Mouse (Mus musculus) heart, embryonic 14.5 days (tissue): ENCODE measurements at regions not wholly inside any gene's neighbourhood (a gene's known extent, or its start where the extent isn't known, plus 50 kb on each side); places are given as distances from the start of the nearest gene placed in this dataset.

ENCODE experiments used
- ATAC-seq: fragments of 200-750 bp; cut with Nextera tagmentation; 2 replicates; pipeline ENCODE4 v1.8.0; 2017; ENCODE audit warnings: low read depth, moderate TSS enrichment; ENCODE audit not compliant: insufficient number of reproducible peaks, insufficient read depth, low FRiP score
- H3K27ac ChIP-seq, 2 experiments: fragments of 200-500 bp in 1 of 2; fragments of 300-500 bp in 1 of 2; sonication (generic) in 1 of 2; replicated peaks in 1 of 2; 2 replicates each; pipeline ENCODE4 v1.5.1; 2012 to 2014; ENCODE audit warnings: low read depth in 2 of 2, low read length in 2 of 2, control low read depth in 1 of 2, mild to moderate bottlenecking in 1 of 2, mixed read lengths in 1 of 2; ENCODE audit not compliant: control insufficient read depth in 1 of 2, insufficient read depth in 1 of 2
- H3K27me3 ChIP-seq: fragments of 300-500 bp; sonication (generic); 2 replicates; pipeline ENCODE4 v1.6.1; 2014; ENCODE audit warnings: mild to moderate bottlenecking, low read length, control low read depth; ENCODE audit not compliant: control insufficient read depth, insufficient read depth
- H3K36me3 ChIP-seq: fragments of 300-500 bp; sonication (generic); 2 replicates; pipeline ENCODE4 v1.6.1; 2014; ENCODE audit warnings: mild to moderate bottlenecking, control low read depth, low read length, mixed read lengths; ENCODE audit not compliant: control insufficient read depth, insufficient read depth
- H3K4me1 ChIP-seq, 2 experiments: fragments of 200-500 bp in 1 of 2; fragments of 300-500 bp in 1 of 2; sonication (generic) in 1 of 2; 2 replicates each; pipeline ENCODE4 v1.6.1; 2012 to 2014; ENCODE audit warnings: low read length in 2 of 2, control low read depth in 1 of 2, mixed read lengths in 1 of 2; ENCODE audit not compliant: control insufficient read depth in 2 of 2, insufficient read depth in 2 of 2
- H3K4me2 ChIP-seq: fragments of 300-500 bp; sonication (generic); 2 replicates; pipeline ENCODE4 v1.6.1; 2014; ENCODE audit warnings: mild to moderate bottlenecking, low read length
- H3K4me3 ChIP-seq, 2 experiments: fragments of 200-500 bp in 1 of 2; fragments of 300-500 bp in 1 of 2; sonication (generic) in 1 of 2; 2 replicates each; pipeline ENCODE4 v1.5.1; 2012 to 2014; ENCODE audit warnings: low read length in 2 of 2, mild to moderate bottlenecking in 2 of 2, control low read depth in 1 of 2, low read depth in 1 of 2, moderate library complexity in 1 of 2; ENCODE audit not compliant: control insufficient read depth in 1 of 2, insufficient read depth in 1 of 2
- H3K9ac ChIP-seq: fragments of 300-500 bp; sonication (generic); 2 replicates; pipeline ENCODE4 v1.6.1; 2014; ENCODE audit warnings: mild to moderate bottlenecking, low read length
- H3K9me3 ChIP-seq: fragments of 300-500 bp; sonication (generic); 2 replicates; pipeline ENCODE4 v1.6.1; 2016; ENCODE audit warnings: low read length, control low read depth; ENCODE audit not compliant: control insufficient read depth
- WGBS: fragments of 180-500 bp; shearing (Covaris S2); extraction: QIAGEN DNeasy Blood & Tissue Kit; methylation state at CpG from one replicate; pipeline ENCODE4 v1.1.7; 2014; 5-methylcytosine and 5-hydroxymethylcytosine counted together

DNA sequence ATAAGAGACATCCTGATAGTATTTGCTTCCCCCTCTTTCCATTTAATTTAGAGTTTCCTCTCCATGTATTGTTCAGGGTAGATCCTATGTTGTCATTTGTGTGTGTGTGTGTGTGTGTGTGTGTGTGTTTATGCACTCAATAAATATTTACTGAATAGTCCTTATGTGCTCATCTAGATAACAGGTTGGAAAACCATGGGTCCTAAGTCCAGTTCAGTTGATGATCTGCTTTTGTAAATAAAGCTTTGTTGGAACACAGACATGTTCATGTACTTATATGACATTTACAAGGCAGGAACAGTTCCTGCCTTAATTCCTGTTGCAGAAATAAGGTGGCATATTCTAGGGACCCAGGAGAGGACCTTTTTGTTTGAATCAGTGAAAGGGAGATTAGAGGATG lies 87.0 kb upstream of the Cpne4 start:
- Histone ChIP-seq H3K9ac (no peak overlapping the region), H3K27ac (no peak overlapping the region)
- ATAC-seq: no peak

DNA sequence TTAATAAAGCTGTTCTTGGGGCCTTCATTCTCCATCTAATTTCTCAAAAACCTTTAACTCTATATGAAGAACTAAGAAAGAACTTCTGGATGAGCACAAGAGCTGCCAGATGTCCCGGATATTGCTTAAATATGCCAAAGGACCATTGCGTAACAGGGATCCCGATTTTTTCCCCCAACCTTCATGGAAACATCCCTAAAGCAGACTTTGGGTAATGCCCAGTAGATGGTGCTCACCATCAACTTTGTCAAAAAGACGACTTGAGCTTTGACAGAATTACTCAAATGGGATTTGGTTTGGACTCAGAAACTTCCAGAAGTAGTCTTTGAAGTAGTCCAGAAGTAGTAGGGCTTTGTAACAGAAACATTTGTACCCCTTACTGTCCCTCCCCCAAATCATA lies 89.5 kb upstream of the Cpne4 start:
- Histone ChIP-seq H3K4me2 (no peak overlapping the region), H3K9ac (no peak overlapping the region), H3K27me3 (no peaks in the 10 kb centered on the region), H3K4me3 (no peak overlapping the region), H3K36me3 (no peaks in the 10 kb centered on the region), H3K27ac (no peak overlapping the region), H3K9me3 (no peaks in the 10 kb centered on the region), H3K4me1 (no peaks in the 10 kb centered on the region)
- no peak for ATAC-seq
- WGBS: 27% methylated on average over 4 of the region's 4 CpGs

More for the DNA sequence above, 87.0 kb upstream of the Cpne4 start:
- Histone ChIP-seq H3K4me3 (no peak overlapping the region), H3K9me3 (no peaks in the 10 kb centered on the region), H3K36me3 (no peaks in the 10 kb centered on the region), H3K27me3 (no peaks in the 10 kb centered on the region), H3K4me1 (no peaks in the 10 kb centered on the region), H3K4me2 (no peak overlapping the region)

DNA sequence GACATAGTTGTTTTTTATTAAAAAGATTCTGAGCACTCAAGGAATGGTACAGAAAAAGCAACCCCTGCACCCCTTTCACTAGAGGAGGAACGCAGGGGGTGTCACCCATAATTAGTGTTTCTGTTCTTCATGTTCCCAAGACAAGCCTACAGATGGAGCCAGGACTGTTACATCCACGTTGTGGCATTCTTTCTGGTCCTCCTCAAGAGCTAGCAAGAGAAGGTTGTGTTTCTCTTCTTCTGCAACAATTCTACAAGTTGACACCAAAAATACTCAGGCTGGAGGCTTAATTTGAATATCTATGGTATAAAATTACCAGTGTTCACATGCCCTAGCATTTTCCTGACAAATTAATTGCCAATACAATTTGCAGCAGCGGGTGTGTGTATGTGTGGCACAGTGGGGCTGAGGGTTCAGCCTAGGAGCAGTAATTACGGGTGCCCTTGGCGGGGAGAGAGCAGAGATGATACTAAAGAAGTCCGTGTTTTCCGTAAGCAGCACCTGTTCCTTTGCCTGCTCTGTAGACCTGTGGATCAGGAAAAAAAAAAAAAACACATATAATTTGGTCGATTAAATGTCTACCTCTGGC lies 98.4 kb upstream of the Cpne4 start:
- Histone ChIP-seq H3K4me1 (no peaks in the 10 kb centered on the region), H3K9me3 (no peaks in the 10 kb centered on the region), H3K4me2 (no peak overlapping the region), H3K4me3 (no peak overlapping the region), H3K36me3 (no peaks in the 10 kb centered on the region), H3K27me3 (no peaks in the 10 kb centered on the region), H3K9ac (no peak overlapping the region), H3K27ac (no peak overlapping the region)
- ATAC-seq: no peak
- 71% methylated on average over 8 of the region's 8 CpGs for WGBS

DNA sequence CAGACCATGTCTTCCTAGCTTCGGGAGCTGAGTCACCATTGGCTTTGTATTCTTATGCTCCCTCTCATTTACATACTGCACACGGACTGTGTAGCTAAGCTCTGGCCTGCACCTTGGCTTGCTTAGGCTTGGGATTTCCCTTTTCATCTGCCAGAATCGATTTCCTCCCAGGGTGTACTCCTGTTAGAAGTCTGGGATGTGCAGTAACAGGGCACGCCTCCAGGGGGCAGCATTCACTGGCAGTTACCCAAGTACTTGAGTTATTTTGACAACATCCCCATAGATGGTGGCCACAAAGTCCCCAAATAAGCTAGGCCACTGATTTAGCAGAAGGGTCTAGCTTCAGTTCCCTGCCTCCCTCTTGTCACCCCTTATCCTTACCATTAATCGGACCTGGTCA lies 102.2 kb upstream of the Cpne4 start:
- Histone ChIP-seq H3K36me3 (no peaks in the 10 kb centered on the region), H3K27me3 (no peaks in the 10 kb centered on the region), H3K9ac (no peak overlapping the region), H3K27ac (no peak overlapping the region), H3K4me3 (no peak overlapping the region), H3K4me1 (no peaks in the 10 kb centered on the region), H3K9me3 (no peaks in the 10 kb centered on the region), H3K4me2 (no peak overlapping the region)
- ATAC-seq: no peak
- WGBS: 53% methylated on average over 5 of the region's 5 CpGs

DNA sequence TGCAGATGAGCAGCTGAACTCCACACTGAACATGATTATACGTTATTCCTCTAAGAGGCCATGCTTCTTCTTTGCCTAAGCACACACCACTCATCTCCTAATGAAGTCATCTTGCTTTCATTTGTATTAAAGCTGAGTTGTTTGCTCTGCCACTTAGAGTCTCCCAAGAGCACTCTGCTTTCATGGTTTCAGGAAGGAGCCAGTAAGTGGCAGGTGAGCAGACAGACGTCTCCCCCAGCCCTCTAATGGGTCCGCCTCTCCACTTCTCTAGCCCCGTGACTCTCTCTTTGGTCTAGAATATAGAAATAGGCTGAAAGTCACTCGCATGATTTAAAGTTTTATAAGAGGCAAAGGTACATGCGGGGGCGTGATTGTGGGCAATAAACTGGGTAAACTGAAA lies 103.8 kb upstream of the Cpne4 start:
- no peaks in the 10 kb centered on the region for H3K36me3 ChIP-seq
- no peaks in the 10 kb centered on the region for H3K4me1 ChIP-seq
- ATAC-seq: no peak
- H3K9me3 ChIP-seq: no peaks in the 10 kb centered on the region
- 68% methylated on average over 7 of the region's 7 CpGs for WGBS
- H3K4me3 ChIP-seq: no peak overlapping the region
- no peak overlapping the region for H3K9ac ChIP-seq
- H3K4me2 ChIP-seq: no peak overlapping the region
- no peak overlapping the region for H3K27ac ChIP-seq
- no peaks in the 10 kb centered on the region for H3K27me3 ChIP-seq

DNA sequence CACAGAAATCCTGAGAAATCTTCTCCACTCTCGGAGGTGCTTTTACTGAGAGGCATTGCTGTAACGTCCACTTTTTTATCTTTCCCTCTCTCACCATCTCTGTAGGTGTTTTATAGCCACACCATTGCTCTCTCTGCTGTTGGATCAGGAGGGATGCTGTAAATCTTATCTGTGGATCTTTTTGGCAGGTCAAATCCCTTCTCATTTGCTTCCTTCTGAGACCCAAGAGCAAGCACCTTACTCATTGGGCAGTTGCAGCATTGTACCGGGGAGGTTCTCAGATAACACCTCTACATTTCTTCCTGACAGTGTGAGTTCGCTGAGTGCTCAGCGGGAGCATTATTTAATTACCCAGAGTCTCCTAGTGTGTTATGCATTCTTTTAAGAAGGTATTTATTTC lies 75.5 kb upstream of the Acpp start:
- Histone ChIP-seq H3K27ac (no peak overlapping the region), H3K4me1 (peaks cover 0 to 6% of the 10 kb centered on the region in 2 experiments; a peak in 2 of 4 replicates), H3K4me2 (no peak overlapping the region), H3K9ac (no peak overlapping the region), H3K4me3 (no peak overlapping the region), H3K9me3 (no peaks in the 10 kb centered on the region), H3K27me3 (0 out of 2 replicates have a peak, but pooled peaks cover 4% of the 10 kb centered on the region), H3K36me3 (no peaks in the 10 kb centered on the region)
- ATAC-seq: no peak
- WGBS: 33% methylated on average over 5 of the region's 5 CpGs

DNA sequence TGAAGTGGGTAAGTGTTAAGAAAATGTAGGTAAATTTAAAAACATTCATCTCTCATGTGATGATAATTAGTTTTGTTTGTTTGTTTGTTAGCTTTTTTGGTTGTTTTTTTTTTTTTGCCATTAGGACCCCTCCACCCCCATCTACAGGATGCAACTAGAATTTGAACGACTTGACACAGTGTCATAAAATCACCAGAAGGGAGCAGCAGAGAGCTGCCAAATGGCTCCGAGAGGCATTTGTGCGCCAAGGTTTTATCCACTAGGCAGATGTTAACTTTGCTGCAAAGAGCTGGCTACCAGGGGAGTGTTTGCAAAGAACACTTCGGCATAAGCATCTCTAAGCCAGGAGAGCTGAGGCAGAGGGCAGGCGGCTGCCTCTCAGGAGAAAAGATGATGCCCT lies 72.7 kb upstream of the Acpp start:
- H3K9me3 ChIP-seq: no peaks in the 10 kb centered on the region
- H3K27ac ChIP-seq: no peak overlapping the region
- no peak overlapping the region for H3K9ac ChIP-seq
- 0 out of 2 replicates have a peak, but pooled peaks cover 4% of the 10 kb centered on the region for H3K27me3 ChIP-seq
- H3K4me3 ChIP-seq: no peak overlapping the region
- no peaks in the 10 kb centered on the region for H3K36me3 ChIP-seq
- peaks cover 0 to 6% of the 10 kb centered on the region in 2 experiments; a peak in 2 of 4 replicates for H3K4me1 ChIP-seq
- no peak for ATAC-seq
- H3K4me2 ChIP-seq: peak overlapping the region; percentile 69; the same call in 1 of the 2 replicates
- WGBS: 3% methylated on average over 5 of the region's 5 CpGs

DNA sequence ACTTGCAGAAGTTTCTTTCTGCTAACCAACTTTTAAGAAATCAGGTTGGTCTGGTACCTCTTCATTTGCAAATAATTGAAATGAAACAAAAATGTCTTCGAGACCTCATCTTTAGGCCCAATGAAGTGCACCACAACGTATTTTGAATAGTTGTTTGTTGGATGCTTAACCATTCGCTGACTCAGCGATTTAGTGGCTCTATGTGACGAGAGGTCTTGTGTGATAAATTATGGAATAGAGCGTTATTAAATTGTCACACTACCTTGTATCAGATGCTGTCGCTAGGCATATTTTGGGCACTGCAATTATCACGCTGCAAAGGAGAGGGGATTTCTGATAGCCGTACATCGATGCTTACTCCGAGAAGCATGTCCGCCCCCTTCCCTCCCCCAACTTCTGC lies 71.8 kb upstream of the Acpp start:
- Histone ChIP-seq H3K4me3 (peak overlapping the region; percentile 21 to 36; a peak in 3 of 4 replicates), H3K4me1 (peaks cover 0 to 6% of the 10 kb centered on the region in 2 experiments; a peak in 2 of 4 replicates), H3K36me3 (no peaks in the 10 kb centered on the region), H3K9me3 (no peaks in the 10 kb centered on the region), H3K9ac (0 out of 2 replicates have a peak overlapping the region, but pooled peaks have one; percentile 21), H3K4me2 (peak overlapping the region; percentile 69), H3K27me3 (0 out of 2 replicates have a peak, but pooled peaks cover 4% of the 10 kb centered on the region), H3K27ac (no peak overlapping the region)
- ATAC-seq: no peak
- 26% methylated on average over 12 of the region's 12 CpGs for WGBS
